Mouse (Mus musculus): ENCODE results near the gene Krtap10-4. TPM values are rescaled to one million over a fixed set of nuclear protein-coding genes. Genes with fewer than 3 reads are reported as not detected.

Gene Krtap10-4
- polyA plus RNA-seq, 1 experiment from 2014 or later: not detected

Other genes starting within 250 kb of the Krtap10-4 start
- 99.5 to 103 TPM (median 102 TPM) in 3 replicates for gene Pttg1ip, start 245.4 kb downstream of the Krtap10-4 start, polyA plus RNA-seq (2018)
- gene Sumo3, start 221.0 kb downstream of the Krtap10-4 start, polyA plus RNA-seq (2018): 105 to 245 TPM (median 141 TPM) in 3 replicates
- 3.3 TPM in 1 of 3 replicates, not detected in the others for gene Gm49325, start 220.9 kb downstream of the Krtap10-4 start, polyA plus RNA-seq (2018)
- 50.6 to 63.6 TPM (median 52.1 TPM) in 3 replicates for gene Ube2g2, start 204.8 kb downstream of the Krtap10-4 start, polyA plus RNA-seq (2018)
- gene Tspear, start 140.5 kb downstream of the Krtap10-4 start, polyA plus RNA-seq (2018): not detected in 3 replicates
- not detected in 3 replicates for gene Gm19402, start 136.3 kb downstream of the Krtap10-4 start, polyA plus RNA-seq (2018)
- gene Gm9508, start 129.9 kb downstream of the Krtap10-4 start, polyA plus RNA-seq (2018): not detected in 3 replicates
- gene Gm10272, start 120.5 kb downstream of the Krtap10-4 start, polyA plus RNA-seq (2018): not detected in 3 replicates
- gene Gm10024, start 115.6 kb downstream of the Krtap10-4 start, polyA plus RNA-seq (2018): not detected in 3 replicates
- not detected in 3 replicates for gene Gm10142, start 111.3 kb downstream of the Krtap10-4 start, polyA plus RNA-seq (2018)
- not detected in 3 replicates for gene Krtap12-1, start 106.5 kb downstream of the Krtap10-4 start, polyA plus RNA-seq (2018)
- gene Gm10100, start 100.6 kb downstream of the Krtap10-4 start, polyA plus RNA-seq (2018): not detected in 3 replicates
- not detected in 3 replicates for gene Gm18596, start 84.5 kb downstream of the Krtap10-4 start, polyA plus RNA-seq (2018)
- gene Gm9736, start 75.7 kb downstream of the Krtap10-4 start, polyA plus RNA-seq (2018): not detected in 3 replicates
- gene Gm3233, start 67.4 kb downstream of the Krtap10-4 start, polyA plus RNA-seq (2018): not detected in 3 replicates
- gene Gm3238, start 55.8 kb downstream of the Krtap10-4 start, polyA plus RNA-seq (2018): not detected in 3 replicates
- gene Gm7138, start 50.2 kb downstream of the Krtap10-4 start, polyA plus RNA-seq (2018): not detected in 3 replicates
- not detected in 3 replicates for gene Gm3250, start 44.6 kb downstream of the Krtap10-4 start, polyA plus RNA-seq (2018)
- not detected in 3 replicates for gene Gm7137, start 38.9 kb downstream of the Krtap10-4 start, polyA plus RNA-seq (2018)
- gene Gm9639, start 32.0 kb downstream of the Krtap10-4 start, polyA plus RNA-seq (2018): not detected in 3 replicates
- not detected in 3 replicates for gene Gm19668, start 28.0 kb downstream of the Krtap10-4 start, polyA plus RNA-seq (2018)
- gene Gm9507, start 15.3 kb downstream of the Krtap10-4 start, polyA plus RNA-seq (2018): not detected in 3 replicates
- not detected in 3 replicates for gene Gm2696, start 12.4 kb downstream of the Krtap10-4 start, polyA plus RNA-seq (2018)
- gene Krtap10-10, start 8.9 kb upstream of the Krtap10-4 start, polyA plus RNA-seq (2018): not detected in 3 replicates
- gene Gm36176, start 19.7 kb upstream of the Krtap10-4 start, polyA plus RNA-seq (2018): not detected in 3 replicates
- not detected in 3 replicates for gene Gm10318, start 25.8 kb upstream of the Krtap10-4 start, polyA plus RNA-seq (2018)
- gene Gm3285, start 34.9 kb upstream of the Krtap10-4 start, polyA plus RNA-seq (2018): not detected in 3 replicates
- gene Lrrc3, start 75.4 kb upstream of the Krtap10-4 start, polyA plus RNA-seq (2018): 0.09 TPM in 1 of 3 replicates, not detected in the others
- 2.6 to 5.5 TPM (median 4.7 TPM) in 3 replicates for gene Trpm2, start 143.5 kb upstream of the Krtap10-4 start, polyA plus RNA-seq (2018)
- 9.8 to 15.6 TPM (median 10.6 TPM) in 3 replicates for gene 1810043G02Rik, start 151.4 kb upstream of the Krtap10-4 start, polyA plus RNA-seq (2018)
- 12.8 to 25.9 TPM (median 18.5 TPM) in 3 replicates for gene Pfkl, start 183.0 kb upstream of the Krtap10-4 start, polyA plus RNA-seq (2018)
- gene Dnmt3l, start 214.9 kb upstream of the Krtap10-4 start, polyA plus RNA-seq (2018): 0.14 to 2.0 TPM in 2 of 3 replicates, not detected in the other
- not detected in 3 replicates for gene Aire, start 216.5 kb upstream of the Krtap10-4 start, polyA plus RNA-seq (2018)
- 3.6 to 12.1 TPM (median 7.4 TPM) in 3 replicates for gene Icosl, start 242.2 kb upstream of the Krtap10-4 start, polyA plus RNA-seq (2018)

Data from macrophage (primary cell).